Mouse (Mus musculus): ENCODE results near the gene Meis1. TPM values are rescaled to one million over a fixed set of nuclear protein-coding genes. Genes with fewer than 3 reads are reported as not detected.

Meis1 gene
- polyA plus RNA-seq, 1 experiment from 2014 or later: 166 TPM

DNA sequence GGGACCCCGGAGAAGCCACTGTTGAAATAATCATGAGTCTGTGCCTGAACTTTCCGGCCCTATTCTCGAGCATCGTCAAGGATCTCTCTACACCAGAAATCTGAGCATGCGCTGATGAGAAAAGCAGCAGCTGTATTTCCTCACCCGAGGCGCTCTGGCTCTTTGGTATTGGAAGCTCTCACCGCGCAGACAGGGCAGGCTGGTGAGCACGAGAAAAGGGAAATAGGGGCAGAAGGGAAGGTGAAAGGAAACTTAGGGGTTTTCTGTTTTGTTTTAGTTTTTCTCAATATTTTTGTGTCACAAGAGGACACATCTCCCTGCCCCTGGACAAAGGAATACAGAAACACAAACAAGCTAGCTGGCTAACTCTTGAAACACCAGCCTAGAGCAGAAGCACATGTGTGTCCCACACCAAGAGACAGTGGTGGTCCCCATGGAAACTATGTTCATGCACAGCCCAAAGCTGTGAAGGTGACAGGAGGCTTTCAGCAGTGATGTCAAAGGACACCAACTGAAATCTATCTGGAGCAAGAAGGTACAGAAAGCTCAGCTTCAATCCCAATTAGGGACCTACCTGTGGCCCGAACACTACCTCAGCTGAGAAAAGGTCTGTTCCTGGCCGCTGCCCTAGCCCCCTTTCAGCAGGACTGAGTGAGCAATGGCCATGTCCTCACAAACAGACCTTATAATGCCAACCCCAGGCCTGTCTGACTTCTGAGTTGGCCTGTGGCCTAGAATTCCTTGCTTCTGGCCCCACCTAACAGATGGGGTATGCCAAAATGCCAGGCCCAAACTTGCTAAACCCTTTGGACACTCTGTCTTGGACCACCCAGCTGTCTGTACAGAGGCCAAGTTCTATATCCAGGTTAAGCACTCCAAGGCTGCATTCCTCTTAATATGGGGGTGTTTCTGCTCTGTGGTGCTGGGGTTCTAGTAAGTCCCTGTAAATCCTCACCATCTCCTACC is 60.7 kb downstream of the Meis1 start:
- no peaks in the 10 kb centered on the region for H3K36me3 ChIP-seq
- WGBS: 52% methylated on average over 12 of the region's 12 CpGs
- no peak for ATAC-seq (ENCODE audit: low FRiP score)
- peak overlapping the region; percentile 26 for H3K4me2 ChIP-seq
- H3K27me3 ChIP-seq (replicated peaks): no peaks in the 10 kb centered on the region
- no peaks in the 10 kb centered on the region for H3K9me3 ChIP-seq (replicated peaks)
- H3K4me3 ChIP-seq (replicated peaks): no peak overlapping the region
- peaks cover 36% of the 10 kb centered on the region for H3K4me1 ChIP-seq
- H3K9ac ChIP-seq (replicated peaks): no peak overlapping the region
- peak overlapping the region; percentile 51 for H3K27ac ChIP-seq (replicated peaks)

DNA sequence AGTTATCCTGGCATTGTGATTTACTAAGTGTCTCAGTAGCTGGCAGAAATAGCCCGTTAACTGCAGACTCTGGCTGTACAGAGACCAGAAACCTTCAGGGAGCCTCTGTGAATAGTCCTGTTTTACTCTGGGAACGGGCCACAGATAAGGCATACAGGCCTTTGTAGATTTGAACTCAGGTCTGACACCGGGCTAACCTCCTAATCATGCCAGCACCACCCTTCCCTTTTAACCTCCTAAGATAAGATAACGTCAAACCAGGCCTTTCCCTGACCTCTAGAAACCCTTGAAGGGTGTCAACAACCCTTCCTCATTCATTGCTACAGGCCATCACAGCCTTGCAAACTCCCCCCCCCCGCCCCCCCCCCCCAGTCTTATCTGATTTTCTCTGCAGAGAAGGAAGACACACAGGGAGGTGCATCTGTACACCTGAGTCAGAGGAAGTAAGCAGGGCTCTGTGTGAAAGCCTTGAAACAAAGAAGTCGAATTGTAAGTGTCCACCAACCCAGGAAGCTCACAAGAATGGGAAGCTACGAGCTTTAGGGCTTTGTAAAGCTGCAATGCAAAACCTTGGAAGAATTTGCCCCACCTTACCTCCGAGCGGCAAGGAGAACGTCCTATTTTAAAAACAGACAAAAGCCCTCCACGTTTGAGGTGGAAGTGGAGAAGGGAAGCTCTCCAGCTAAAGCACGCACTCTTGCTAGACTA is 61.5 kb downstream of the Meis1 start:
- ATAC-seq (ENCODE audit: low FRiP score): no peak
- no peaks in the 10 kb centered on the region for H3K36me3 ChIP-seq
- no peaks in the 10 kb centered on the region for H3K27me3 ChIP-seq (replicated peaks)
- H3K9ac ChIP-seq (replicated peaks): no peak overlapping the region
- H3K27ac ChIP-seq (replicated peaks): peak overlapping the region; percentile 51; the same call in 1 of the 2 replicates
- peak overlapping the region; percentile 26 for H3K4me2 ChIP-seq
- no peaks in the 10 kb centered on the region for H3K9me3 ChIP-seq (replicated peaks)
- no peak overlapping the region for H3K4me3 ChIP-seq (replicated peaks)
- 51% methylated on average over 12 of the region's 12 CpGs for WGBS
- H3K4me1 ChIP-seq: peaks cover 36% of the 10 kb centered on the region

DNA sequence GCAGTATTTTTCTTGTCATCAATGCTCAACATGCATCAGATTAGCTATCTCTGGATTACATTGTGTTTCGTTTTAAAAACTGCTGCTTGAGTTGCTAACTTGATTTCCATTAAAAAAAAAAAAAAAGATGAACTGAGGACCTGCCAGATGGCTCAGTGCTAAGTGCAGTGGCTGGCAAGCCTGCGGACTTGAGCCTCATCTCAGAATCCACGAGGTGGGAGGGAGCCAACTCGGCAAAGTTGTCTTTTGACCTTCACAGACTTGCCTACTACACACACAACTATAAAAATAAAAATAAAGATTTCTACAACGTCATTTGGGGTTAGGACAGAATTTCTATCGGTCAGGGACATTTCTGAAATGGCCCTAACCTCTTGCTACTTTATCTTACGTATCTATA is 62.8 kb downstream of the Meis1 start:
- no peak overlapping the region for H3K4me2 ChIP-seq
- H3K27me3 ChIP-seq (replicated peaks): no peaks in the 10 kb centered on the region
- H3K36me3 ChIP-seq: no peaks in the 10 kb centered on the region
- no peak overlapping the region for H3K9ac ChIP-seq (replicated peaks)
- 67% methylated on average over 7 of the region's 7 CpGs for WGBS
- peaks cover 28% of the 10 kb centered on the region for H3K4me1 ChIP-seq
- no peak for ATAC-seq (ENCODE audit: low FRiP score)
- H3K9me3 ChIP-seq (replicated peaks): no peaks in the 10 kb centered on the region
- H3K4me3 ChIP-seq (replicated peaks): no peak overlapping the region
- no peak overlapping the region for H3K27ac ChIP-seq (replicated peaks)

DNA sequence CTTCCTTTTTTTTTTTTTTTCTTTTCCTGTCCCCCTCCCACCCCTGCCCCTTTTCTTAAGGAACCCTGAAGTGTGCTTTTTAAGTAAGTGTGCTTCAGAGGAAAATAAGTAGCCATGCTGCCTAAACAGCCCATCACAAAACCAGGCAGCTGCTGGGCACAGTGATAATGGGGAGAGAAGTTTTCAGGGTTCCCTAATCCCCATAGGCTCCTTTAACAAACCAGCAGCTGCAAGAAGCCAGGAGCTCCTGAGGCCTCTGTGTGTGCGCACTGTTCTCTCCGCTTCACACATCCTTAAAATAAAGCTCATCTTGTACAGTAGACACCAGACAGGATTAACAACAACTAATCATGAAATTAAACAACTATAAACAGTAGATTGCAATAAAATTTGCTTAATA is 63.9 kb downstream of the Meis1 start:
- Histone ChIP-seq H3K9me3 (replicated peaks) (no peaks in the 10 kb centered on the region), H3K27ac (replicated peaks) (no peak overlapping the region), H3K36me3 (no peaks in the 10 kb centered on the region), H3K4me1 (peaks cover 32% of the 10 kb centered on the region), H3K9ac (replicated peaks) (no peak overlapping the region), H3K4me2 (no peak overlapping the region), H3K4me3 (replicated peaks) (no peak overlapping the region), H3K27me3 (replicated peaks) (no peaks in the 10 kb centered on the region)
- no peak for ATAC-seq (ENCODE audit: low FRiP score)
- 61% methylated on average over 2 of the region's 2 CpGs for WGBS

DNA sequence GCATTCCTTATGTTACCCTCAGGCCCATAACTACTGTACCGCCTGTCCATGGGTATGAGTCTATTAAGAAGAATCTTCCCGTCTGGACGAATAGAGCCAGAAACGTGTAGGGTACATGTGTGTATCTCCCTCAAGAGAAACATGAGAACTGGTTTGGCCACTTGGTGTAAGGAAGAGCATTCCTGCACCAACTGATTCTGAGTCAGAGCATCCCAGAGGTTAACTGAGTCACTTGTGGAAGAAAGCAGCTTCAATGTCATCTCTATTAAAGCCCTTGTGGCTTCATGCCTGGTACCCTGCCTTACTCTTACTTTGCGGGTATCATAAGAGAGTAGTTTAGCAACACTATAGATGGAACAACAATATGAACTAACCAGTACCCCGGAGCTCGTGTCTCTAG is 64.9 kb downstream of the Meis1 start:
- Histone ChIP-seq H3K27me3 (replicated peaks) (no peaks in the 10 kb centered on the region), H3K27ac (replicated peaks) (no peak overlapping the region), H3K4me1 (peaks cover 32% of the 10 kb centered on the region), H3K36me3 (no peaks in the 10 kb centered on the region), H3K9me3 (replicated peaks) (no peaks in the 10 kb centered on the region), H3K4me3 (replicated peaks) (no peak overlapping the region), H3K9ac (replicated peaks) (no peak overlapping the region), H3K4me2 (no peak overlapping the region)
- 86% methylated on average over 7 of the region's 7 CpGs for WGBS
- no peak for ATAC-seq (ENCODE audit: low FRiP score)

DNA sequence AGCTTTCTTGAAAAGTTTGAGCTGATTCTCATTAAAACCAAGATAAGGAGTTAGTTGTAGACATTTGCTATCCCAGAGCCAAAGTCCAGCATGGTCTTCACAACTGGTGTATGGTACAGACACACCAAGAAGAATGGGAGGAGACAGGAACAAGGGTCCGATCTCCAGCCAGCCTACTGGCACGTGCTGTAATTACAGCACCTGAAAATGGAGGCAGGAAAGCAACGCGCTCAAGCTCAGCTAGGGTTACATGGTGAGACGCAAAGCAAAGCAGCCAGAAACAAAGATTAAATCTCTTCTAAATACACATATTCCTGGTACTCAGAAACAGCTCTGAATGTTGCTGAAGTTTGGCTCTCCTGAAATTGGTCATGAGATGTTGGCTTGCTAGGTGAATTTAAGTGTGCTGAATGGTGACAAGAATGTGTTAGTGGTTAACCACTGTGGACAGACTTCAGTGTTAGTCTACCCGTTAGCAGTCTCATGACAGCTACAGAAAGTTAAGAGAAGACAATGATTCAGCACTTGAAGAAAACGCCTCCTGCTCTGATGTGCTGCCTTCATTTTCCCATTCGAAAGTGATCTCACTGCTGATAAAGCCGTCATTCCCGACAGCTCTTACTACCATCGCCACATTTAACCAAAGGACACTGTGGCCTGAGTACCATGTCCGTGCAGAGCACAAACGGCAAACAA is 70.0 kb downstream of the Meis1 start:
- Histone ChIP-seq H3K4me2 (no peak overlapping the region), H3K36me3 (no peaks in the 10 kb centered on the region), H3K4me3 (replicated peaks) (no peak overlapping the region), H3K4me1 (peaks cover 46% of the 10 kb centered on the region), H3K9me3 (replicated peaks) (no peaks in the 10 kb centered on the region), H3K27ac (replicated peaks) (no peak overlapping the region), H3K9ac (replicated peaks) (no peak overlapping the region), H3K27me3 (replicated peaks) (no peaks in the 10 kb centered on the region)
- WGBS: 90% methylated on average over 13 of the region's 13 CpGs
- no peak for ATAC-seq (ENCODE audit: low FRiP score)

DNA sequence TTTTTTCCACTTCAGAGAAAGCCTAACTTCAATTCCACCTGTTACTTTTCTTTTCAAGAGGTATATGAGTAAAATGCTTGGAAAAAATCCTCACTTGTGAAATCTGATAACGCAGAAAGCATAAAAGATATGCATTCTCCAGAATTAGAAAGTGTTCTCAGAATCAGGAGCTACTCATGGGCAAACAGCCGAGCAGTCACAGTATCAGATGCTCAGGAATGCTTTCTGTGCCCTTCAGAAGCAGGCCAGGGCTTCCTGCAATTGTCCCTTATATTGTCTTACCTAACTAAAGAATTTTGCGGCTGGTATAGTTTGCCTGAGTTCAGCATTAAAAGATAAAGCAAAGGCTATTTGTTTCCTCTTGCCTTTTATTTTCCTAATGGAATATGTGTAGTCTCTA is 71.4 kb downstream of the Meis1 start:
- WGBS: 78% methylated on average over 3 of the region's 3 CpGs
- Histone ChIP-seq H3K4me3 (replicated peaks) (no peak overlapping the region), H3K4me1 (peaks cover 51% of the 10 kb centered on the region), H3K9me3 (replicated peaks) (no peaks in the 10 kb centered on the region), H3K27ac (replicated peaks) (no peak overlapping the region), H3K4me2 (no peak overlapping the region), H3K27me3 (replicated peaks) (no peaks in the 10 kb centered on the region), H3K36me3 (no peaks in the 10 kb centered on the region), H3K9ac (replicated peaks) (no peak overlapping the region)
- no peak for ATAC-seq (ENCODE audit: low FRiP score)

DNA sequence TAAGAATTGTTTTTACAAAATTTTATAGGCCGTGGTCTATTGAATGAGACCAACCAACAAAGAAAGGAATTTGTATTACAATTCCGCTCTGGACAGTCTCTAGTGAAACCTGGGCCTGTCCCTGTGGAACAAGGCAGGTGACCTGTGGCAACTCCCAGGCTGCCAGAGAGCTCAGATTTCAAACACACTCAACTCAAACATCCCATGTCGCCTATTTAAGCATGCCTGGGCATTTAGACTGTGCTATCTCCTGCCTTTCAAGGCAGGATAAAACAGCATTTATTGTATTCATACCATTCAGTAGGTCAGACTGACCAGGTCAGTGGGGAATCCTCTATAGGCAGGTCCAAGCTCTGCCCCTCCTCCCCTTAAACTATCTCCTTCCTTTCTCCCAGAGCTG is 73.0 kb downstream of the Meis1 start:
- 51% methylated on average over 3 of the region's 3 CpGs for WGBS
- H3K27ac ChIP-seq (replicated peaks): peak overlapping the region; percentile 42; the same call in 1 of the 2 replicates
- H3K4me3 ChIP-seq (replicated peaks): no peak overlapping the region
- ATAC-seq (ENCODE audit: low FRiP score): no peak
- no peak overlapping the region for H3K9ac ChIP-seq (replicated peaks)
- H3K4me1 ChIP-seq: peaks cover 58% of the 10 kb centered on the region
- no peaks in the 10 kb centered on the region for H3K27me3 ChIP-seq (replicated peaks)
- H3K4me2 ChIP-seq: no peak overlapping the region
- no peaks in the 10 kb centered on the region for H3K36me3 ChIP-seq
- no peaks in the 10 kb centered on the region for H3K9me3 ChIP-seq (replicated peaks)

DNA sequence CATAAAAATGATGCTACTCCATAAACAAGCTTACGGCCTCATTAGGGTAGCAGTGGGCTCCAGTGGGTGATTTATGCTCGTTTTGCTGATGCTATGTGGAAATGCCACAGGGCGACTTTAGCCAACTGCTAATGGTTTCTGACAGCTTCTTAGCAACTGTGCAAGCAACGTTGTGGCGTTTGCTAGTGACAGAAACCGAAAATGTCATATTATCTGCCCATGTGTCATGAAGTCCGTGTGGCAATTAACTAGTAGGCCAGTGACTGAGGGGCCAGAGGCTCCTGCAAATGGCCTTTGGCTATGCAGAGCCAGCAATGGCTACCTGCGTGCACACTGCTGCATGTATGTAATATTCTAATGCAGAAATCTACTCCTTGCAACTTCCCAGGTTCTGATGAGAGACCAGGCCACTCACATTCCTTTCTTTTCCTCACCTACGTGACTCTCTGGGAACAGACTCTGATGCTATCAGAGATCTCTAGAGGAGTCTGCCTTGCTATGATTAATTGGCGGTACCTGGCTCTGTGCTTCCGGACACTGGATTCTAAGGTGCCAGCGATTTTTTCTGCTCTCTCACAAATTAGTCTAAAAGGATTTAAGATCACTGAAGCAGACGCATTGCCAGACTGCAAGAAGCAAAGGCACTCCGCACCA is 73.7 kb downstream of the Meis1 start:
- WGBS: 37% methylated on average over 14 of the region's 14 CpGs
- Histone ChIP-seq H3K9ac (replicated peaks) (no peak overlapping the region), H3K27me3 (replicated peaks) (no peaks in the 10 kb centered on the region), H3K4me2 (peak overlapping the region; percentile 9), H3K27ac (replicated peaks) (peak overlapping the region; percentile 42), H3K9me3 (replicated peaks) (no peaks in the 10 kb centered on the region), H3K4me3 (replicated peaks) (no peak overlapping the region), H3K36me3 (no peaks in the 10 kb centered on the region), H3K4me1 (peaks cover 56% of the 10 kb centered on the region)
- 0 out of 2 replicates have a peak, but pooled peaks have one; percentile 22 for ATAC-seq (ENCODE audit: low FRiP score)

DNA sequence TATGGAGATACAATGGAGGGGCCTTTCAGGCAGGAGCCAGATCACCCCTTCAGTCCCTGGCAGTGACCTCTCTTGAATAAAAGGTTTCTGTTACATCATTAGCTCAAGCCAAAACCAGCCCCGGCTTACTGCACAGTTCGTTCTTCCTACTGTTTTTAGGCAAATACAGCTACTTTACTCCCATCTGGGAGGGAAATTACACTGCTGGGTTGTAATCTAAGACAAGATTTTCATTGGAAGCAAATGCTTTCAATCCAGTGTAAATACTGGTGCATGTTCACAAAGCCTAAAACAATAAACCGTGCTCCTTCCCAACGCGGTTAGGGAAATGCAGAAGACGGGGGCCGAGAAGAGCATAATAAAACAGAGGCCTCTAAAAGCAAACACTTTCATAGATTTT is 74.6 kb downstream of the Meis1 start:
- no peaks in the 10 kb centered on the region for H3K27me3 ChIP-seq (replicated peaks)
- peak overlapping the region; percentile 6; the same call in 1 of the 2 replicates for H3K4me2 ChIP-seq
- peak overlapping the region; percentile 30; the same call in 1 of the 2 replicates for H3K27ac ChIP-seq (replicated peaks)
- H3K4me1 ChIP-seq: peaks cover 50% of the 10 kb centered on the region
- H3K36me3 ChIP-seq: no peaks in the 10 kb centered on the region
- H3K9me3 ChIP-seq (replicated peaks): no peaks in the 10 kb centered on the region
- ATAC-seq (ENCODE audit: low FRiP score): no peak
- no peak overlapping the region for H3K4me3 ChIP-seq (replicated peaks)
- 41% methylated on average over 7 of the region's 7 CpGs for WGBS
- no peak overlapping the region for H3K9ac ChIP-seq (replicated peaks)

DNA sequence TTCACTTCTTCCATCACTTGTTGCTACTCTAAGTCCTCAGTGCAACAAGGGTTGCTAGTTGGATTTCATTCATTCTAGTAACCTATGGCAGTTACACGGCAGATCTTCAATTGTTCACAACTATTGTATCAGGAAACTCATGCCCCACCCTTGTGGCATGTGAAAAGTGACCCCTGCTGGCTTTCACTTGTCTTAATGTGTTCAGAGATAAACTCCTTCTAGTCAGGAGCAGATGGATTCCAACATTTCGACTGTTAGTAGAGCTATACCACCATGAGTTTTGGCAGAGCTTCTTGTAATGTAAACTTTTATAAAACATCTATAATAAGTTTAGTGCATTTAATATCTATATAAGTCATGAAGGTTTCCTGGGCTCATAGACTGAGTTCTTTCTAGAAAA is 75.8 kb downstream of the Meis1 start:
- H3K36me3 ChIP-seq: no peaks in the 10 kb centered on the region
- no peak overlapping the region for H3K4me2 ChIP-seq
- peaks cover 53% of the 10 kb centered on the region for H3K4me1 ChIP-seq
- no peaks in the 10 kb centered on the region for H3K27me3 ChIP-seq (replicated peaks)
- H3K4me3 ChIP-seq (replicated peaks): no peak overlapping the region
- H3K9me3 ChIP-seq (replicated peaks): no peaks in the 10 kb centered on the region
- H3K9ac ChIP-seq (replicated peaks): no peak overlapping the region
- no peak overlapping the region for H3K27ac ChIP-seq (replicated peaks)
- WGBS: 64% methylated on average over 2 of the region's 2 CpGs
- no peak for ATAC-seq (ENCODE audit: low FRiP score)

All from neural tube, embryonic 15.5 days (tissue).